Mouse (Mus musculus) G1E (cell line): Measurements from ENCODE around the gene Dnah8.

Experiments used
- CTCF ChIP-seq: IDR thresholded peaks from 2 replicates; pipeline ENCODE4 v1.5.1; 2012; ENCODE audit warnings: low read depth, low read length, inconsistent platforms, mixed read lengths
- POLR2AphosphoS5 ChIP-seq: IDR thresholded peaks from 2 replicates; pipeline ENCODE4 v1.6.1; 2012; ENCODE audit warnings: low read depth, low read length, inconsistent platforms; ENCODE audit not compliant: insufficient replicate concordance
- TAL1 ChIP-seq: conservative IDR thresholded peaks from 2 replicates; pipeline ENCODE4 v1.6.1; 2012; ENCODE audit warnings: low read depth, low read length, inconsistent platforms, mixed read lengths

DNA sequence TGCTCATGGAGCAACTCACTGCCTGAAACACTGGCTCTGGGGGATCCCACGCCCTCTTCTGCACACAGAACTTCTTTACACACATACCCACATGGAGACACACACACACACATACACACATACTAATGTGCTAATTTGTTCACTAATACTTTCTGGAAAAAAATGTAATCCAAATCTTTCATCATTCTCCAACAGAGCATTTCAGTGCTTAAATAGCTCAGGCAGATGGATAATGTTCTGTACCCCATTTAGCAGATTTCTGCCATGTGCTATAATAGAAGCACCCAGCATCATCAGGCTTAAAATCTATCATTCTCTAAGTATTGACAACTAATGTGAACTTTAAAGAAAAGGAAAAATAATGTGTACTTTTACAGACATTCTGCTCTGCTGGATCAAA, 43.4 kb upstream of the Dnah8 start:
- TF ChIP-seq CTCF: no peak
- no peak for TF ChIP-seq POLR2AphosphoS5
- TF ChIP-seq TAL1: no peak
